Mouse (Mus musculus) c-Kit-positive CD71-positive TER-119-positive erythroid progenitor cells, embryonic 14.5 days (primary cell): Measurements from ENCODE around the gene Camk2g.
A peak's percentile ranks its signal among the peaks of the same experiment; 100 is the strongest.

ENCODE experiments used
- DNase-seq: peaks from one replicate; pipeline ENCODE4 v3.0.0-alpha.2; 2013; ENCODE audit warnings: low spot score

The Camk2g gene

GRCm38 (mm10) chr14:20784708-20785107, 9.2 kb downstream of the Camk2g start:
- DNase-seq = no peak

- DNase-seq = no peak
Measured at GRCm38 (mm10) chr14:20783526-20783925, 10.4 kb downstream of the Camk2g start.

GRCm38 (mm10) chr14:20782860-20783259, 11.0 kb downstream of the Camk2g start:
- DNase-seq = no peak

GRCm38 (mm10) chr14:20780217-20780616, 13.7 kb downstream of the Camk2g start:
- no peak for DNase-seq

GRCm38 (mm10) chr14:20778496-20778895, 15.4 kb downstream of the Camk2g start:
- no peak for DNase-seq

- DNase-seq = no peak
Measured at GRCm38 (mm10) chr14:20775661-20776060, 18.2 kb downstream of the Camk2g start.

GRCm38 (mm10) chr14:20773410-20773809, 20.5 kb downstream of the Camk2g start:
- DNase-seq = no peak

- DNase-seq = no peak
Measured at GRCm38 (mm10) chr14:20772808-20773207, 21.1 kb downstream of the Camk2g start.

- no peak for DNase-seq
Measured at GRCm38 (mm10) chr14:20771941-20772340, 21.9 kb downstream of the Camk2g start.

- DNase-seq = no peak
Measured at GRCm38 (mm10) chr14:20768581-20768980, 25.3 kb downstream of the Camk2g start.

GRCm38 (mm10) chr14:20767936-20768335, 26.0 kb downstream of the Camk2g start:
- DNase-seq = no peak

- peak; percentile 69 for DNase-seq
Measured at GRCm38 (mm10) chr14:20765642-20766258, 28.1 kb downstream of the Camk2g start.

GRCm38 (mm10) chr14:20764942-20765341, 28.9 kb downstream of the Camk2g start:
- DNase-seq = no peak

GRCm38 (mm10) chr14:20758768-20759435, 35.0 kb downstream of the Camk2g start:
- no peak for DNase-seq

GRCm38 (mm10) chr14:20757370-20757907, 36.4 kb downstream of the Camk2g start:
- DNase-seq = no peak

GRCm38 (mm10) chr14:20753792-20754191, 40.1 kb downstream of the Camk2g start:
- DNase-seq = no peak

GRCm38 (mm10) chr14:20750503-20750902, 43.4 kb downstream of the Camk2g start:
- DNase-seq = no peak

- DNase-seq = no peak
Measured at GRCm38 (mm10) chr14:20749494-20750051, 44.3 kb downstream of the Camk2g start.

GRCm38 (mm10) chr14:20748388-20748787, 45.5 kb downstream of the Camk2g start:
- DNase-seq = no peak

GRCm38 (mm10) chr14:20746935-20747334, 47.0 kb downstream of the Camk2g start:
- DNase-seq = no peak

GRCm38 (mm10) chr14:20743614-20744013, 50.3 kb downstream of the Camk2g start:
- DNase-seq = no peak

GRCm38 (mm10) chr14:20741301-20741700, 52.6 kb downstream of the Camk2g start:
- no peak for DNase-seq

GRCm38 (mm10) chr14:20738511-20738910, 55.4 kb downstream of the Camk2g start:
- DNase-seq = no peak
